Mouse (Mus musculus) liver, embryonic 14.5 days (tissue): ENCODE measurements around the gene Vwa3a.

Experiments
- CTCF ChIP-seq: IDR thresholded peaks from 2 replicates; pipeline ENCODE4 v1.5.1; 2016; ENCODE audit warnings: antibody characterized with exemption, low read depth, control low read depth
- EP300 ChIP-seq: IDR thresholded peaks from 2 replicates; pipeline ENCODE4 v1.6.1; 2016; ENCODE audit warnings: antibody characterized with exemption, low read depth

DNA sequence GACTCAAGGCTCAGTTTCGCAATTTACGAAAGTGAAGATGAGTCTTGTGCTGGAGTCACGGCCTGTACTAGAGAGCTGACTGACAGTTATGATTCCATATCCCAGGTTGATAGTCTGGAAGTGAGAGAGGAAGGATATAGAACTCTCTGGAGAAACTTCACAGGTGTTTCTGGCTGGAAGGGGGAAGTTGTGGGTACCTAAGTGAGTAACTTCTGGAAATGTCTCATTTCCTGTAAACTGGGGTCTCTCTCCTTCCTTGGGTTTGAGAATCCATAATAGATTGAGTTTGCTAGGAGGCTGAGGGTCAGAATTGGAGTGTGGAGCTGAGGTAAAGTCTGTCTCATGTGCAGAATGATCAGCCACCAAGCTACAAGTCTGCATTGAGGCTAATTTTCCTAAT, 111.0 kb downstream of the Vwa3a start:
- TF ChIP-seq CTCF (no peak), EP300 (no peak)
